Mouse (Mus musculus) heart, postnatal 0 days (tissue): Measurements from ENCODE around the gene E130114P18Rik. TPM values are rescaled to one million over a fixed set of nuclear protein-coding genes. Genes with fewer than 3 reads are reported as not detected.

Experiments used
- ATAC-seq: fragments of 200-750 bp; cut with Nextera tagmentation; 2 replicates; pipeline ENCODE4 v1.8.0; 2017; ENCODE audit warnings: low read depth, moderate number of reproducible peaks, moderate library complexity; ENCODE audit not compliant: insufficient read depth
- DNase-seq: peaks from one replicate; pipeline ENCODE4 v3.0.0-alpha.2; 2016; ENCODE audit warnings: low spot score
- H3K27ac ChIP-seq: fragments of 300-500 bp; sonication (generic); 2 replicates; pipeline ENCODE4 v1.5.1; 2014; ENCODE audit warnings: low read depth, mild to moderate bottlenecking
- H3K27me3 ChIP-seq: fragments of 300-500 bp; sonication (generic); 2 replicates; pipeline ENCODE4 v1.6.1; 2014; ENCODE audit warnings: low read length, mixed read lengths; ENCODE audit not compliant: control insufficient read depth, insufficient read depth
- H3K36me3 ChIP-seq: fragments of 300-500 bp; sonication (generic); replicated peaks from 2 replicates; pipeline ENCODE4 v1.6.1; 2014; ENCODE audit warnings: low read length, mixed read lengths; ENCODE audit not compliant: control insufficient read depth, insufficient read depth
- H3K4me1 ChIP-seq: fragments of 300-500 bp; sonication (generic); 2 replicates; pipeline ENCODE4 v1.6.1; 2014; ENCODE audit warnings: antibody characterized with exemption; ENCODE audit not compliant: control insufficient read depth, insufficient read depth
- H3K4me2 ChIP-seq: fragments of 300-500 bp; sonication (generic); 2 replicates; pipeline ENCODE4 v1.6.1; 2014; ENCODE audit warnings: low read depth, mild to moderate bottlenecking, low read length, moderate library complexity
- H3K4me3 ChIP-seq: fragments of 300-500 bp; sonication (generic); 2 replicates; pipeline ENCODE4 v1.5.1; 2014; ENCODE audit warnings: low read depth, low read length
- H3K9ac ChIP-seq: fragments of 300-500 bp; sonication (generic); replicated peaks from 2 replicates; pipeline ENCODE4 v1.6.1; 2014; ENCODE audit warnings: low read depth, low read length, mixed read lengths
- H3K9me3 ChIP-seq: fragments of 300-500 bp; sonication (generic); replicated peaks from 2 replicates; pipeline ENCODE4 v1.6.1; 2016; ENCODE audit warnings: low read length; ENCODE audit not compliant: control insufficient read depth
- CTCF ChIP-seq: IDR thresholded peaks from 2 replicates; pipeline ENCODE4 v1.5.1; 2016; ENCODE audit warnings: antibody characterized with exemption, control low read depth, low read depth
- EP300 ChIP-seq: IDR thresholded peaks from 2 replicates; pipeline ENCODE4 v1.6.1; 2016; ENCODE audit warnings: antibody characterized with exemption, low read depth
- WGBS: fragments of 180-500 bp; shearing (Covaris S2); extraction: QIAGEN DNeasy Blood & Tissue Kit; methylation state at CpG from one replicate; pipeline ENCODE4 v1.1.7; 2014; 5-methylcytosine and 5-hydroxymethylcytosine counted together
- polyA plus RNA-seq: library from polyadenylated mRNA; unstranded; fragments of >200 nt; fragmentation: Nextera tagmentation; extraction: Ambion mirVana; gene quantifications from 2 replicates; pipeline ENCODE4 v1.2.1, GENCODE M21; 2015
- total RNA-seq: library from RNA; depleted of rRNA; stranded (reverse); fragments of >200 nt; gene quantifications from 2 replicates; pipeline ENCODE4 v1.2.3, GENCODE M21; 2014; ENCODE audit warnings: low replicate concordance

Gene E130114P18Rik
- total and polyA plus RNA-seq, 2 experiments from 2014 or later = 0.45 TPM; not detected in 1

DNA sequence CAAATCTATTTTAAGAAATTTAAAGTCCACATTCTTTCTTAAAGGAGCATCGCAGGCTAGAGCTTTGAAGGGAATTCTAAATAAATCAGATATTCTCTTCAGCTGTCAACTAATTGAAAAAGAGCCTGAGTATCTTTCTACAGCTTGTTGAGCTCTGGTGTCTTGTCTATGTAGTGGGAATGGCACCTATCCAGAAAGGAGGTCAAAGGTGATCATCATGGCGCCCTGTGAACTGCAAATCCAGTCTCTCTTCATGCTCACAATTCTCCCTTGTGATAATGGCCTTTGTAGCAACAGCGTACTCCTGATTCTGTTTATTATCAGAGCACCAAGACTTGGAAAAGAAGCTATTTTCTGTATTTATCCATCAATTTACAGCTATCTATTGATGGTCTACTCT lies 11.8 kb downstream of the E130114P18Rik start:
- Histone ChIP-seq H3K4me2 (no peak overlapping the region), H3K36me3 (no peaks in the 10 kb centered on the region), H3K27me3 (no peaks in the 10 kb centered on the region), H3K4me1 (no peaks in the 10 kb centered on the region), H3K4me3 (no peak overlapping the region), H3K9me3 (no peaks in the 10 kb centered on the region), H3K27ac (no peak overlapping the region), H3K9ac (no peak overlapping the region)
- no peak for DNase-seq
- TF ChIP-seq EP300 = no peak
- TF ChIP-seq CTCF = no peak
- no peak for ATAC-seq
- 78% methylated on average over 3 of the region's 3 CpGs for whole genome bisulfite sequencing

DNA sequence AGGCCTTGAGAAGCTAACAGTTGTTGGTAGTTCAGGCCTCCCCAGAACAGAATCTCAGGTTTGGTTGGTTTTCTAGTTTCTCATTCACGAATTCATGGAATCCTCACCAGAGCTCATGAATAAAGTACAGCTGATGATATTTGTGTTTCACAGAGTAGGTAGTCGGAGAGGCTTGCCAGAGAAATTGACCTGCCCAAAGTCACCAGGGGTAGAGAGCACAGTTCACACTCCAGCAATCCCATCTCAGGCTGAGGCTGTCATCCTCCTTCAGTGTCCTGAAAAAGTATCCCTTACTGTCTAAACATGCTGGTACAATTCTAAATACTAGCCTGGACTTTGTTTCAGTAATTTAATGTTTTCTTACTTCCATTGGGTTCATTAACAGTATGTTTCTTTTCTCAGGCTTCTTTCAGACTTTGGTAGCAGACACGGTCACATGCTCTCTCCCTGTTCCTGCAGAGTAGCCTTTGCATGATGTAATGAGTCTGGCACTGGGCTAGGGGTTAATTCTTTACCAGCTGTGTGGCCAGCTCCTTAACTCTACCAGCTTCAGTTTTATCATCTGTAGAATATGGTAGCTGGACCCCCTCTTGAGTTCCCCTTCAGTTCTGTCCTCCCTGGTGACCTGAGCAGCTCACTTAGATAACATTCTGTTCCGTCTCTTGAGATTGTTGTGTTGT lies 12.4 kb downstream of the E130114P18Rik start:
- 52% methylated on average over 4 of the region's 4 CpGs for WGBS
- no peaks in the 10 kb centered on the region for H3K4me1 ChIP-seq
- H3K4me2 ChIP-seq = no peak overlapping the region
- DNase-seq = no peak
- H3K4me3 ChIP-seq = no peak overlapping the region
- no peaks in the 10 kb centered on the region for H3K27me3 ChIP-seq
- no peaks in the 10 kb centered on the region for H3K9me3 ChIP-seq
- TF ChIP-seq EP300 = no peak
- TF ChIP-seq CTCF = no peak
- no peaks in the 10 kb centered on the region for H3K36me3 ChIP-seq
- no peak for ATAC-seq
- H3K27ac ChIP-seq = no peak overlapping the region
- no peak overlapping the region for H3K9ac ChIP-seq

DNA sequence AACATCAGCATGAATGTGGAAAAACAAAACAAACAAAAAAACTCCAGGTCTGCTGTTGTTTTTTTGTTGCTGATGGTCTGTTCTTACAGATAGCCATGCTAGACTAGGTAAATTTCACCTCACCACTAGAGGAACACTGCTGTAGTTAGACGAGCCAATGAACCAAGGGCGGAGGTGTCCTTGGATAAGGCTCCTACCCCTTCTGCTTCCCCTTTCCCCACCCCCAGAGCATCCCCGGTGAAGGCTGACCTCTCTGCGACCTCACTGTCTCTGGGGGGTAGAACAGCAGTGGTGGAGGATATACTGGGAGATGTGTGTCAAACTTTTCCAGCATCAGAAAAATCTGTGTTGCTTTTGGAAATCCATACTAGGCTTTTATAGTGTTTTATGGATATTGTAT lies 13.3 kb downstream of the E130114P18Rik start:
- H3K36me3 ChIP-seq = no peaks in the 10 kb centered on the region
- H3K4me3 ChIP-seq = no peak overlapping the region
- H3K4me2 ChIP-seq = no peak overlapping the region
- DNase-seq (no peak), ATAC-seq (no peak)
- H3K4me1 ChIP-seq = no peaks in the 10 kb centered on the region
- H3K27ac ChIP-seq = no peak overlapping the region
- WGBS = 12% methylated on average over 4 of the region's 4 CpGs
- H3K9me3 ChIP-seq = no peaks in the 10 kb centered on the region
- H3K9ac ChIP-seq = no peak overlapping the region
- TF ChIP-seq CTCF (no peak), EP300 (no peak)
- no peaks in the 10 kb centered on the region for H3K27me3 ChIP-seq

DNA sequence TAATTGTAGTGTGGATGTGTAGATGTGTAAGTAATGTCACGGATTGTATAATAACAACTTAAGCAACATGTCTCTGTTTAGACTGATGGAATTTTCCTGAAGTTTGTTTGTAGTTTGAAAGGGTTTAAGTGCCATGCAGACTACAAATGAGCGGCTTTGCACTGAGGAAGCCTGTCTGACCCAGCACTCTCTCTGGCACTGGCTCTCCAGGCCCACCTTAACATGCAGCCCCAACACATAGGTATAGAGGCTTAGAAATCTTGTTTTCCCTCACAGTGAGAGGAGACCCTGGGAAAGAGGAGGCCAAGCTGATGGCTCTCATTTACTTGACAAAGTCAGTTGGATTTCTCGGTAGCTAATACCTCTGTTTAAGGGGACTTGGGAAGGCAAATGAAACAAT lies 19.2 kb downstream of the E130114P18Rik start:
- Histone ChIP-seq H3K27ac (peak overlapping the region; percentile 91), H3K9ac (peak overlapping the region; percentile 78), H3K9me3 (no peaks in the 10 kb centered on the region), H3K36me3 (no peaks in the 10 kb centered on the region), H3K4me1 (peaks cover 16% of the 10 kb centered on the region), H3K4me3 (peak overlapping the region; percentile 64), H3K27me3 (no peaks in the 10 kb centered on the region), H3K4me2 (peak overlapping the region; percentile 70)
- TF ChIP-seq CTCF (no peak), EP300 (no peak)
- 56% methylated on average over 3 of the region's 3 CpGs for WGBS
- no peak for ATAC-seq
- DNase-seq = no peak

DNA sequence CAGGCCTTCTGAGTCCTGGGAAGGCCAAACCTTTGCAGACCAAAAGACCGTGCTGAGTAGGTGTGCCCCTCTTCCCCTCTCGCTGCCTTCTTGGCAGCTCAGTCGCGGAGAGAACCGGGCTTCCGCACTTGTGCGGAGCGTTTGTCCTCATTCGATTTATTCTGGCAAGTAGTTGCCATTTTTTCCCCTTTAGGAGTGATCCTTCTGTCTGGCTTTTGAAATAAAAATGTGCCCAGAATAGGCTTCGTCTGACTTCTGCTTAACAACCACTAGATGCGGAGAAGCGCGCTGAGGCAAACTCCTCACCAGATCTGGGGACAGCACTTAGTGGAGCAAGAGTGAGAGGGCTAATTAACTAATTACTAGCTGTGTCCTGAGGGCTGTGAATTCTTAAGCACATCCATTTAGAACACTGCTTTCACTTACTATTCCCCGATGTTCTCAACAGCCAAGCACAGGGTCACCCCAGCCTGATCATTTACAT lies 19.9 kb downstream of the E130114P18Rik start:
- Histone ChIP-seq H3K9ac (peak overlapping the region; percentile 78), H3K36me3 (no peaks in the 10 kb centered on the region), H3K27ac (peak overlapping the region; percentile 91), H3K27me3 (no peaks in the 10 kb centered on the region), H3K9me3 (no peaks in the 10 kb centered on the region), H3K4me1 (peaks cover 22% of the 10 kb centered on the region), H3K4me3 (peak overlapping the region; percentile 64), H3K4me2 (peak overlapping the region; percentile 70)
- WGBS = under 1% methylated on average over 14 of the region's 14 CpGs
- DNase-seq (peak; percentile 73), ATAC-seq (peak; percentile 61)
- TF ChIP-seq EP300 (no peak), CTCF (peak; percentile 22; the same call in 1 of the 2 replicates)
